Mouse (Mus musculus): Measurements from ENCODE around the gene Dip2b. TPM values are rescaled to one million over a fixed set of nuclear protein-coding genes. Genes with fewer than 3 reads are reported as not detected.

Dip2b gene
- polyA plus RNA-seq, 1 experiment from 2014 or later = 5.0 TPM

DNA sequence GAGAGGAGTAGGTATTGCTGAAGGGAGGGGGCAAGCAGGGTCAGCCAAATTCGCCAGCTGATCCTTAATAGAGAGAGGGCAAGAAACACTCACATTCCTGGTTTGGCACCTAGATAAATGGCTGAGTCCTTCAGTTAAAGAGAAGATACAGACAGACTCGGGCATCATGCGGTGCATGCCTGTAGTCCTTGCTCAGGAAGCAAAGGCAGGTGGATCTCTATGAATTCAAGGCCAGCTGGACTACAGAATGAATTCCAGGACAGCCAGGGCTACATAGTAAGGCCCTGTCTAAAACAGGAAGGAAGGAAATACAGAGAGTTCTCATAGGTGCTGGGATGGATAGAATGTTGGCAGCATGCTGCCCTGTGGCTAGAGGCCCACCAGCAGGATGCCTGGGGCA, 128.0 kb downstream of the Dip2b start:
- Histone ChIP-seq H3K9ac (ENCODE audit: low read depth, low read length) (no peak overlapping the region), H3K9me3 (ENCODE audit: control insufficient read depth) (no peaks in the 10 kb centered on the region), H3K36me3 (ENCODE audit: control insufficient read depth, insufficient read depth) (peaks cover 45% of the 10 kb centered on the region), H3K4me1 (replicated peaks; ENCODE audit: control insufficient read depth, insufficient read depth, low read length) (no peaks in the 10 kb centered on the region), H3K27me3 (replicated peaks; ENCODE audit: control insufficient read depth, insufficient read depth, low read length) (no peaks in the 10 kb centered on the region), H3K4me3 (ENCODE audit: low read depth, low read length) (no peak overlapping the region), H3K4me2 (replicated peaks; ENCODE audit: low read depth) (no peak overlapping the region), H3K27ac (ENCODE audit: low read depth, low read length) (no peak overlapping the region)
- TF ChIP-seq CTCF (IDR thresholded peaks at IDR 0.05; ENCODE audit: low read depth) = no peak
- ATAC-seq = no peak
- WGBS = 82% methylated on average over 3 of the region's 3 CpGs

DNA sequence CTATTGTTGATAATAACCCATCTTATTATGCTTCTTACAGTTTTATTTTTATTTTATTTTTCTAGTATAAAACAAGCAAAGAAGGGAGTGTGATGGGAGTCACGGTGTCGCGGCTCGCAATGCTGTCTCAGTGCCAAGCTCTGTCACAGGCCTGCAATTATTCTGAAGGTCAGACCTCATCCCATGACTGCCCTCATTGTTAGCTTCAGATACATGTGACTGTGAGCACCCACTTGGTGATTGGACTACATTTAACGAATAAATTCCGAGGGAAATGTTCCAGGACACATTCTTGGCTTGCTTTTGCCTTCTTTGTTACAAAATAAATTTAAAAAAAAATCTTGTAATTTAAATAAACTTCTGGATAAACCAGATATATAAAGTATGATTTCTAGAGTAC, 129.3 kb downstream of the Dip2b start:
- Histone ChIP-seq H3K36me3 (ENCODE audit: control insufficient read depth, insufficient read depth) (peaks cover 52% of the 10 kb centered on the region), H3K27ac (ENCODE audit: low read depth, low read length) (no peak overlapping the region), H3K4me3 (ENCODE audit: low read depth, low read length) (no peak overlapping the region), H3K9ac (ENCODE audit: low read depth, low read length) (no peak overlapping the region), H3K27me3 (replicated peaks; ENCODE audit: control insufficient read depth, insufficient read depth, low read length) (no peaks in the 10 kb centered on the region), H3K4me1 (replicated peaks; ENCODE audit: control insufficient read depth, insufficient read depth, low read length) (no peaks in the 10 kb centered on the region), H3K9me3 (ENCODE audit: control insufficient read depth) (no peaks in the 10 kb centered on the region), H3K4me2 (replicated peaks; ENCODE audit: low read depth) (no peak overlapping the region)
- no peak for TF ChIP-seq CTCF (IDR thresholded peaks at IDR 0.05; ENCODE audit: low read depth)
- 75% methylated on average over 6 of the region's 6 CpGs for WGBS
- ATAC-seq = no peak

DNA sequence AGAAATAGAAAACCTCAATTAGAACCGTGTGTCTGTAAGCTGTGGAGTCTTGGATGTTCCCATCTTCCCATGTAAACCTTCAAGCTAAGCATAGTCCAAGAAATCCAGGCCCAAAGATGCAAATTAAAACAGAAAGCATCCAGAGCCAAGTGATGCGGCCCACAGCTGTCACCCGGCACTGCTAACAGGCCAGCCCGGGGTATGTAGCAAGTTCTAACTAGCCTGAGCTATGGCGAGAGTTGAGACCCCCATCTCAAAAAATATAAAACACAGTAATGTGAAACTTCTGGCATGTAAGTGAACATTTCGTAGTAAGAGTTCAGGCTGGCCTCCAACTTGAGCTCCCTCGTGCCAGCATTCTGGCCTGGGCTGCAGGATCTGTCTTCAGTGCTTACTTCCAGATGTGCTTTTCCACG, 129.7 kb downstream of the Dip2b start:
- no peak overlapping the region for H3K4me2 ChIP-seq (replicated peaks; ENCODE audit: low read depth)
- no peak overlapping the region for H3K27ac ChIP-seq (ENCODE audit: low read depth, low read length)

DNA sequence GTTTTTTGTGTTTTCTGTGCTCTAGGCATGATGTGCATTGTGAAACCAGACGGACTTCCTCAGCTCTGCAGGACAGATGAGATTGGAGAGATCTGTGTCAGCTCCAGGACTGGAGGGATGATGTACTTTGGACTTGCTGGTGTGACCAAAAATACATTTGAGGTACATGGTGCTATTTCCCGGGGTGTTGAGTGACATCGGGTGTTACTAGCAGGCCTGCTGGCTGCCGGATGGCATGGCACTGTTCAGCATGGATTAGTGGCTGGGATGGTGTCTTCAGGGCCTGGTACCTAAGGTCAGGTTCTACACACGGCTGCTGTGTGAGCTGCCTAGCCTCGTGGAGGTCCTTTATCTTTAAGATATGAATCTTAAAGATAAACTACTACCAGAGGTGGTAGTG, 136.7 kb downstream of the Dip2b start:
- no peak for TF ChIP-seq CTCF (IDR thresholded peaks at IDR 0.05; ENCODE audit: low read depth)
- no peak for ATAC-seq
- no peaks in the 10 kb centered on the region for H3K9me3 ChIP-seq (ENCODE audit: control insufficient read depth)
- peaks cover 73% of the 10 kb centered on the region for H3K36me3 ChIP-seq (ENCODE audit: control insufficient read depth, insufficient read depth)
- no peak overlapping the region for H3K4me3 ChIP-seq (ENCODE audit: low read depth, low read length)
- no peak overlapping the region for H3K9ac ChIP-seq (ENCODE audit: low read depth, low read length)
- H3K27ac ChIP-seq (ENCODE audit: low read depth, low read length) = peak overlapping the region; percentile 36; the same call in 1 of the 2 replicates
- WGBS = 64% methylated on average over 6 of the region's 6 CpGs
- no peaks in the 10 kb centered on the region for H3K4me1 ChIP-seq (replicated peaks; ENCODE audit: control insufficient read depth, insufficient read depth, low read length)
- no peak overlapping the region for H3K4me2 ChIP-seq (replicated peaks; ENCODE audit: low read depth)
- H3K27me3 ChIP-seq (replicated peaks; ENCODE audit: control insufficient read depth, insufficient read depth, low read length) = no peaks in the 10 kb centered on the region

More for the DNA sequence above, 129.7 kb downstream of the Dip2b start:
- Histone ChIP-seq H3K9me3 (ENCODE audit: control insufficient read depth) (no peaks in the 10 kb centered on the region), H3K4me3 (ENCODE audit: low read depth, low read length) (no peak overlapping the region), H3K36me3 (ENCODE audit: control insufficient read depth, insufficient read depth) (peaks cover 55% of the 10 kb centered on the region), H3K9ac (ENCODE audit: low read depth, low read length) (no peak overlapping the region), H3K27me3 (replicated peaks; ENCODE audit: control insufficient read depth, insufficient read depth, low read length) (no peaks in the 10 kb centered on the region), H3K4me1 (replicated peaks; ENCODE audit: control insufficient read depth, insufficient read depth, low read length) (no peaks in the 10 kb centered on the region)
- 71% methylated on average over 8 of the region's 8 CpGs for WGBS
- no peak for TF ChIP-seq CTCF (IDR thresholded peaks at IDR 0.05; ENCODE audit: low read depth)
- no peak for ATAC-seq

DNA sequence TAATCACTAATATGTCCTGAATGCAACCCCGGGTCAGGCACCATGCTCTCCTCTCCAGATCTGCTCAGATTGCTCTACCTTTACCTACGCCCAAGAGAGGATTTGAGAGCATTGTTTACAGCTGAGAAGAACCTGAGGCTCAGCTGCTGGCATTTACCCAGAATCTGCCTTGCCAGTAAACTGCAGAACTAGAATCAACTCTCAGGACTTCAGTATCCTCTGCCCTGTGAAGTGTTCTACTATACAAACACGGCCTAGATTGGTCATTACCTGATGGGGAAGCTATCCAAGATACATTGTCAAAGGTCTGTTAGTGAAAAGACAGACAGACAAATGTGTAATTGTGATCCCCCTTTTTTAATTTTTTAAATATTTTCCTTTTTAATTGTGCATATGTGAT, 138.7 kb downstream of the Dip2b start:
- Histone ChIP-seq H3K27ac (ENCODE audit: low read depth, low read length) (no peak overlapping the region), H3K4me1 (replicated peaks; ENCODE audit: control insufficient read depth, insufficient read depth, low read length) (no peaks in the 10 kb centered on the region), H3K27me3 (replicated peaks; ENCODE audit: control insufficient read depth, insufficient read depth, low read length) (no peaks in the 10 kb centered on the region), H3K4me2 (replicated peaks; ENCODE audit: low read depth) (no peak overlapping the region), H3K9me3 (ENCODE audit: control insufficient read depth) (no peaks in the 10 kb centered on the region), H3K4me3 (ENCODE audit: low read depth, low read length) (no peak overlapping the region), H3K9ac (ENCODE audit: low read depth, low read length) (no peak overlapping the region), H3K36me3 (ENCODE audit: control insufficient read depth, insufficient read depth) (peaks cover 69% of the 10 kb centered on the region)
- no peak for TF ChIP-seq CTCF (IDR thresholded peaks at IDR 0.05; ENCODE audit: low read depth)
- no peak for ATAC-seq
- 90% methylated on average over 3 of the region's 3 CpGs for WGBS

GRCm38 (mm10) chr15:100177575-100177974, 139.1 kb downstream of the Dip2b start:
- ATAC-seq = no peak
- H3K4me3 ChIP-seq (ENCODE audit: low read depth, low read length) = no peak overlapping the region
- no peak overlapping the region for H3K27ac ChIP-seq (ENCODE audit: low read depth, low read length)
- 84% methylated on average over 9 of the region's 9 CpGs for WGBS
- no peaks in the 10 kb centered on the region for H3K9me3 ChIP-seq (ENCODE audit: control insufficient read depth)
- no peak overlapping the region for H3K4me2 ChIP-seq (replicated peaks; ENCODE audit: low read depth)
- no peaks in the 10 kb centered on the region for H3K4me1 ChIP-seq (replicated peaks; ENCODE audit: control insufficient read depth, insufficient read depth, low read length)
- H3K27me3 ChIP-seq (replicated peaks; ENCODE audit: control insufficient read depth, insufficient read depth, low read length) = no peaks in the 10 kb centered on the region
- no peak overlapping the region for H3K9ac ChIP-seq (ENCODE audit: low read depth, low read length)
- H3K36me3 ChIP-seq (ENCODE audit: control insufficient read depth, insufficient read depth) = peaks cover 65% of the 10 kb centered on the region
- TF ChIP-seq CTCF (IDR thresholded peaks at IDR 0.05; ENCODE audit: low read depth) = no peak

DNA sequence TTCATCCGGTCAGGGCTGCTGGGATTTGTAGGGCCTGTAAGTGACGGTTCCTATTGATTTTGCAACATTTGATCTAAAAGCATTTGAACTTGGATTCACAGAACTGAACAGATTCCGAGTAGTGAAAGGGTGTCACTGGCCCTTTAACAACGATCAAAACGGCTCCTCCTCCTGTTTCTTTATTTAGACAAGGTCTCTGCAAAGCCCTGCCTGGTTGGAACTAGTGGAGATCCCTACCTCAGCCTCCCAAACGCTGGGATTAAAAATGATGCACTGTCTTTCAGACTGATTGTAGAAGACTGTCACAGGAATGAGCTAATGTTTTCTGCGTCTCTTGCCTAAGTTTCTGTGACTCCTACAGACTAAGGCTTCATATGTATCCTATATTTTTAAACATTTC, 140.0 kb downstream of the Dip2b start:
- Histone ChIP-seq H3K27me3 (replicated peaks; ENCODE audit: control insufficient read depth, insufficient read depth, low read length) (no peaks in the 10 kb centered on the region), H3K4me2 (replicated peaks; ENCODE audit: low read depth) (no peak overlapping the region), H3K4me3 (ENCODE audit: low read depth, low read length) (no peak overlapping the region), H3K4me1 (replicated peaks; ENCODE audit: control insufficient read depth, insufficient read depth, low read length) (no peaks in the 10 kb centered on the region), H3K9me3 (ENCODE audit: control insufficient read depth) (no peaks in the 10 kb centered on the region), H3K36me3 (ENCODE audit: control insufficient read depth, insufficient read depth) (peaks cover 62% of the 10 kb centered on the region), H3K9ac (ENCODE audit: low read depth, low read length) (no peak overlapping the region), H3K27ac (ENCODE audit: low read depth, low read length) (no peak overlapping the region)
- ATAC-seq = no peak
- no peak for TF ChIP-seq CTCF (IDR thresholded peaks at IDR 0.05; ENCODE audit: low read depth)
- WGBS = 50% methylated on average over 7 of the region's 7 CpGs

Data from intestine, postnatal 0 days (tissue).